Mouse (Mus musculus): ENCODE measurements around the gene Btnl2. TPM values are rescaled to one million over a fixed set of nuclear protein-coding genes. Genes with fewer than 3 reads are reported as not detected.

The Btnl2 gene
- total and polyA plus RNA-seq, 3 experiments: 1.1 to 4.8 (median 2.0) TPM

DNA sequence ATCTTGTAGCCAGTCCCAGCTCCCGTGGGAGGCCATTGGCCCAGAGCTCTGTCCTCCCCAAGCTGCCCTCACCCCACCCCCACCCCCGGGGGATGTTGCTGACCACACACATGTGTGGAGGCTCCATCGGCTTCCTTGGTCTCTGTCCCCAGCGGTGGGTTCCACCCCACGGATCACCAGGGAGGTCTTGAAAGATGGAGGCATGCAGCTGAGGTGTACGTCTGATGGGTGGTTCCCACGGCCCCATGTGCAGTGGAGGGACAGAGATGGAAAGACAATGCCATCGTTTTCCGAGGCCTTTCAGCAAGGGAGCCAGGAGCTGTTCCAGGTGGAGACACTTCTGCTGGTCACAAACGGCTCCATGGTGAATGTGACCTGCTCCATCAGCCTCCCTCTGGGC, 10.4 kb downstream of the Btnl2 start:
- no peak for TF ChIP-seq ZNF384 (IDR thresholded peaks at IDR 0.05; ENCODE audit: low read depth, low read length)
- no peak for TF ChIP-seq POLR2AphosphoS2 (IDR thresholded peaks at IDR 0.05; ENCODE audit: low read depth, low read length)
- TF ChIP-seq GABPA (IDR thresholded peaks at IDR 0.05; ENCODE audit: insufficient replicate concordance, low read depth, low read length): no peak
- no peak for TF ChIP-seq ZC3H11A (IDR thresholded peaks at IDR 0.05; ENCODE audit: low read depth, low read length)
- TF ChIP-seq MAZ (IDR thresholded peaks at IDR 0.05; ENCODE audit: low read depth, low read length): no peak
- no peak for TF ChIP-seq POLR2A (IDR thresholded peaks at IDR 0.05; ENCODE audit: low read depth, low read length)
- no peak for TF ChIP-seq PAX5 (IDR thresholded peaks at IDR 0.05; ENCODE audit: low read length)
- TF ChIP-seq CHD2 (IDR thresholded peaks at IDR 0.05; ENCODE audit: low read length): no peak
- TF ChIP-seq ZKSCAN1 (IDR thresholded peaks at IDR 0.05; ENCODE audit: borderline replicate concordance, low read depth, low read length): no peak
- TF ChIP-seq CTCF (conservative IDR thresholded peaks at IDR 0.05 in 1 of 2, IDR thresholded peaks at IDR 0.05 in 1 of 2; ENCODE audit: low read depth in 2 of 2, low read length in 2 of 2): no peak
- no peak for TF ChIP-seq MXI1 (IDR thresholded peaks at IDR 0.05; ENCODE audit: low read depth, low read length)
- TF ChIP-seq NELFE (IDR thresholded peaks at IDR 0.05; ENCODE audit: low read depth, low read length): no peak
- TF ChIP-seq MAFK (IDR thresholded peaks at IDR 0.05; ENCODE audit: insufficient replicate concordance, low read length): no peak
- peaks cover 0 to 4% of the 10 kb centered on the region in 2 experiments for H3K36me3 ChIP-seq (replicated peaks in 1 of 2; ENCODE audit: control insufficient read depth in 1 of 2, insufficient read depth in 1 of 2, low read length in 1 of 2)
- dilution Hi-C loops (cut with MboI; ENCODE audit: extremely low pct_ligation_motif_present, extremely low pct_unique_long_range_greater_than_20kb, low sequenced_read_pairs): no loop called here
- no peaks in the 10 kb centered on the region for H3K27me3 ChIP-seq (replicated peaks)
- no peak overlapping the region for H3K27ac ChIP-seq (ENCODE audit: insufficient read depth, low read depth)
- no peak for DNase-seq (ENCODE audit: extremely low read depth)
- no peak overlapping the region for H3K4me2 ChIP-seq (ENCODE audit: insufficient read depth, low read depth, poor library complexity, severe bottlenecking)
- no peaks in the 10 kb centered on the region for H3K9me3 ChIP-seq (replicated peaks; ENCODE audit: low read length)
- H3K9ac ChIP-seq (ENCODE audit: insufficient read depth, low read depth): no peak overlapping the region
- peaks cover 13 to 46% of the 10 kb centered on the region in 2 experiments for H3K4me1 ChIP-seq (ENCODE audit: control insufficient read depth in 1 of 2, insufficient read depth in 2 of 2)
- H3K4me3 ChIP-seq (replicated peaks in 1 of 3; ENCODE audit: low read depth in 2 of 3, low read length in 2 of 3, poor library complexity in 1 of 3): no peak overlapping the region
- H3K79me2 ChIP-seq (replicated peaks; ENCODE audit: control insufficient read depth, extremely low read depth, insufficient read depth, poor library complexity, severe bottlenecking): no peaks in the 10 kb centered on the region
- in situ Hi-C loops (cut with MboI; ENCODE audit: low pct_ligation_motif_present, low pct_unique_long_range_greater_than_20kb, low sequenced_read_pairs): no loop called here

GRCm38 (mm10) chr17:34370563-34370962, 15.9 kb downstream of the Btnl2 start:
- DNase-seq (ENCODE audit: extremely low read depth): no peak
- Histone ChIP-seq H3K4me3 (replicated peaks in 1 of 3; ENCODE audit: low read depth in 2 of 3, low read length in 2 of 3, poor library complexity in 1 of 3) (no peak overlapping the region), H3K27ac (ENCODE audit: insufficient read depth, low read depth) (no peak overlapping the region), H3K79me2 (replicated peaks; ENCODE audit: control insufficient read depth, extremely low read depth, insufficient read depth, poor library complexity, severe bottlenecking) (no peaks in the 10 kb centered on the region), H3K9ac (ENCODE audit: insufficient read depth, low read depth) (no peak overlapping the region), H3K9me3 (replicated peaks; ENCODE audit: low read length) (no peaks in the 10 kb centered on the region), H3K4me1 (ENCODE audit: control insufficient read depth in 1 of 2, insufficient read depth in 2 of 2) (peaks cover 10 to 27% of the 10 kb centered on the region in 2 experiments), H3K4me2 (ENCODE audit: insufficient read depth, low read depth, poor library complexity, severe bottlenecking) (no peak overlapping the region), H3K36me3 (replicated peaks in 1 of 2; ENCODE audit: control insufficient read depth in 1 of 2, insufficient read depth in 1 of 2, low read length in 1 of 2) (peaks cover 0 to 4% of the 10 kb centered on the region in 2 experiments), H3K27me3 (replicated peaks) (no peaks in the 10 kb centered on the region)
- no peak for TF ChIP-seq ZNF384 (IDR thresholded peaks at IDR 0.05; ENCODE audit: low read depth, low read length)
- TF ChIP-seq CHD1 (IDR thresholded peaks at IDR 0.05; ENCODE audit: low read depth, low read length): no peak
- no peak for TF ChIP-seq POLR2A (IDR thresholded peaks at IDR 0.05; ENCODE audit: low read depth, low read length)
- TF ChIP-seq MEF2A (IDR thresholded peaks at IDR 0.05; ENCODE audit: borderline replicate concordance, low read depth, low read length): no peak
- TF ChIP-seq KAT2A (IDR thresholded peaks at IDR 0.05; ENCODE audit: insufficient replicate concordance, low read length): no peak
- TF ChIP-seq IRF4 (IDR thresholded peaks at IDR 0.05; ENCODE audit: low read depth, low read length): no peak
- no peak for TF ChIP-seq PAX5 (IDR thresholded peaks at IDR 0.05; ENCODE audit: low read length)
- TF ChIP-seq ELF1 (IDR thresholded peaks at IDR 0.05; ENCODE audit: low read depth, low read length): no peak
- no peak for TF ChIP-seq SMC3 (IDR thresholded peaks at IDR 0.05; ENCODE audit: low read depth, low read length)
- TF ChIP-seq HCFC1 (IDR thresholded peaks at IDR 0.05; ENCODE audit: low read depth, low read length): no peak
- no peak for TF ChIP-seq ETS1 (conservative IDR thresholded peaks at IDR 0.05; ENCODE audit: low read depth, low read length)
- no peak for TF ChIP-seq JUND (conservative IDR thresholded peaks at IDR 0.05; ENCODE audit: low read depth, low read length)
- TF ChIP-seq JUN (IDR thresholded peaks at IDR 0.05; ENCODE audit: insufficient read depth, low read depth, low read length): no peak
- no peak for TF ChIP-seq E2F4 (IDR thresholded peaks at IDR 0.05; ENCODE audit: insufficient replicate concordance, low read depth, low read length)
- no peak for TF ChIP-seq SIN3A (IDR thresholded peaks at IDR 0.05; ENCODE audit: low read length)
- TF ChIP-seq RAD21 (IDR thresholded peaks at IDR 0.05; ENCODE audit: low read depth, low read length): no peak
- TF ChIP-seq GABPA (IDR thresholded peaks at IDR 0.05; ENCODE audit: insufficient replicate concordance, low read depth, low read length): no peak
- TF ChIP-seq TBP (conservative IDR thresholded peaks at IDR 0.05; ENCODE audit: low read depth, low read length): no peak
- no peak for TF ChIP-seq CTCF (conservative IDR thresholded peaks at IDR 0.05 in 1 of 2, IDR thresholded peaks at IDR 0.05 in 1 of 2; ENCODE audit: low read depth in 2 of 2, low read length in 2 of 2)
- TF ChIP-seq UBTF (IDR thresholded peaks at IDR 0.05; ENCODE audit: low read depth, low read length): no peak
- in situ Hi-C loops (cut with MboI; ENCODE audit: low pct_ligation_motif_present, low pct_unique_long_range_greater_than_20kb, low sequenced_read_pairs): no loop called here
- dilution Hi-C loops (cut with MboI; ENCODE audit: extremely low pct_ligation_motif_present, extremely low pct_unique_long_range_greater_than_20kb, low sequenced_read_pairs): no loop called here
